Mouse (Mus musculus) liver, embryonic 18 days (tissue): Measurements from ENCODE around the gene Zfp799. TPM values are rescaled to one million over a fixed set of nuclear protein-coding genes. Genes with fewer than 3 reads are reported as not detected.

Source experiments
- polyA plus RNA-seq: library from polyadenylated mRNA; depleted of rRNA; stranded (reverse); fragments of >200 nt; gene quantifications from 2 replicates; pipeline ENCODE4 v1.2.3, GENCODE M21; 2012; rRNA removed

Gene Zfp799
- polyA plus RNA-seq, result 1.2 and 1.3 TPM in 2 replicates

GRCm38 (mm10) chr17:32829540-32830417 lies at the start of gene Zfp799:
Gene Zfp799, minus strand, starts transcription at chr17:32830261.

GRCm38 (mm10) chr17:32809544-32810374 lies 20.3 kb downstream of the Zfp799 start, which contains the start of gene Zfp811:
Gene Zfp811, minus strand, starts transcription at chr17:32809931.

DNA sequence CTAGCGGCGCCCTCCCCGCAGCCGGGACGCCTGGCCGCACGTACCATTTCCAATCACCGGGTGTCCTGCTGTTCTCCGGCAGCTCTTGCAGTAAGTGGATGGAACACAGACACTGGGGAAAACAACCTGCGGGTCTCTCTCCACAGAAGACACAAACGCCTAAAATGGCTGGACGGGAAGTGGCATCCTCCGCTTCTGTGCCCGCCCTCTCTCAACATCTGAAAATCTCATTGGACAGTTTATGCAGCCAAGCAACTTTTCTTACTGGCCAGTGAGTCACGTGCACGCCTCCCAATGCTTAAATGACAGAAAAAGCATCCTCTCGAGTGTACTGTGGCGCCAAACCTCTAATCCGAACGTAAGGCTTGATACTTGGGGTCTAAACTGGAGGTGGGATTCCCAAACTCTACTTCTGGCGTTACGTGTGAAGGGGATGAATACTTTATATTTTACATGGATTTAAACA lies 41.9 kb downstream of the Zfp799 start, which contains the start of gene Zfp871:
Zfp871 (minus strand) TSS at position 194 of the 466 bp plus-strand sequence.

Other genes with a start within 250 kb of the Zfp799 start
- gene Cyp4f37, start 209.0 kb downstream of the Zfp799 start, polyA plus RNA-seq, result not detected in 2 replicates
- gene Cyp4f40, start 171.4 kb downstream of the Zfp799 start, polyA plus RNA-seq, result not detected in 2 replicates
- gene Cyp4f15, start 144.6 kb downstream of the Zfp799 start, polyA plus RNA-seq, result 27.6 and 28.3 TPM in 2 replicates
- 6.3 and 7.3 TPM in 2 replicates for gene Zfp871, start 42.0 kb downstream of the Zfp799 start, polyA plus RNA-seq
- 0.10 and 0.17 TPM in 2 replicates for gene Zfp811, start 20.3 kb downstream of the Zfp799 start, polyA plus RNA-seq
- 1.4 and 1.5 TPM in 2 replicates for gene Zfp870, start 61.4 kb upstream of the Zfp799 start, polyA plus RNA-seq
- gene Cyp4f14, start 87.1 kb upstream of the Zfp799 start, polyA plus RNA-seq, result 0.07 and 0.25 TPM in 2 replicates
- gene Cyp4f13, start 117.1 kb upstream of the Zfp799 start, polyA plus RNA-seq, result 33.8 and 34.4 TPM in 2 replicates
- gene Zfp472, start 135.6 kb upstream of the Zfp799 start, polyA plus RNA-seq, result 1.6 and 1.8 TPM in 2 replicates
- 1.9 TPM in 2 replicates for gene Zfp952, start 162.9 kb upstream of the Zfp799 start, polyA plus RNA-seq
- 0.87 and 0.97 TPM in 2 replicates for gene Zfp763, start 203.1 kb upstream of the Zfp799 start, polyA plus RNA-seq
- not detected in 2 replicates for gene 4921501E09Rik, start 237.8 kb upstream of the Zfp799 start, polyA plus RNA-seq